Mouse (Mus musculus): ENCODE results near the gene Gm5148.

Gene Gm5148

DNA sequence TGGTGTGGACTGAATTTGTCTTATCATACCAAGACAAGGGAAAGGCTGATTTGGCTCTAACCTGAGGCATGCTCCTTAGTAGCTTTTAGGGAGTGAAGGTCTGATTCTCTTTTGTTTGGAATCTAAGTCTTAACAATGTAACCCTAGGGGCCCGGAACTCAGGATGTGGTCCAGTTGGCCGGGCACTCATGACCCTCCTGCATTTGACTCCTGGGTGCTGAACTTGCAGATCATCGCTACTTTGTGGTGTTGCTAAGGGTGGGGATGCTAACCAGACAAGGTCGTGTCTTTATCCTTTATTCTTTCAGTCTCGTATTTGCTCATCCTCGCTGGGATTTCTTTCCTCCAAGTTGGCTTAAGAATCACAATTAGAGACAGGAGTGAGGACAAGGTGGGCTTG lies 37.5 kb downstream of the Gm5148 start:
- no peak for DNase-seq

DNA sequence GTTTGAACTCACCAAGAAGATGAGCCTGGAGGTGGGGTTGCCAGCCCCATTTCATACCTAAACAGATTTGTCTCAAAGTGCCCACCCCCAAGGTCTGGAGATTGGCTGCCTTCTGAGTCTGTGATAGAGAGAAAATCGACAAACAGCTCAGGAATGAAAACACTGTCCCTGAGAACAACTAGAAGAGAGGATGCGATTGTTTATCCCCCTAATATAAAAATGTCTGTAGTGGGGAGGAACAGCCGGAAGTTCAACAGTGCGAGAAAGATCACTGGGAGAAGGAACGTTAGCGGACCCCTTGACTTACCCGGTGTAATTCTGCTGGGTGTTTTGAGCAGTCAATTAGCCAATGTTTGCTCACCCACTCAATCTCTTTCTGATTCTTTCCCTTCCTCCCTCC lies 38.1 kb downstream of the Gm5148 start:
- DNase-seq, result no peak

DNA sequence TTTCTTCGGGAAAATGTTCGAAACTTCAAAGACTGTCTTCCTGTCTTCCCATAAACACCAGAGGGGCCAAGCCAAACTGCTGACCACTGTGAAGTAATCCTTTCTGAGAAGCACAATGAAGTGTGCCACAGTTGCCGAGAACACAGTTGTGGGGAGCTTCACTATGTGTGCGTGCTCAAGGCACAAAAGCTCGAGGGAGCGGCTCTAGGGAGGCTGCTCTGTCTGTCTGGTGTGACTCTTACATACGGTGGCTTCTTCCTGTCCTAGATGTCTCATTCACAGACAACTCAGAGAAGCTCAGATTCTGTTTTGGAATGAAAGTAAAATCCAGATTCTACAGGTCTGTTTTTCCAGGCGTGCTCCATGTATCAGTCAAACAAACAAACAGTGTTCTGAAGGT lies 48.0 kb downstream of the Gm5148 start:
- no peak for DNase-seq

DNA sequence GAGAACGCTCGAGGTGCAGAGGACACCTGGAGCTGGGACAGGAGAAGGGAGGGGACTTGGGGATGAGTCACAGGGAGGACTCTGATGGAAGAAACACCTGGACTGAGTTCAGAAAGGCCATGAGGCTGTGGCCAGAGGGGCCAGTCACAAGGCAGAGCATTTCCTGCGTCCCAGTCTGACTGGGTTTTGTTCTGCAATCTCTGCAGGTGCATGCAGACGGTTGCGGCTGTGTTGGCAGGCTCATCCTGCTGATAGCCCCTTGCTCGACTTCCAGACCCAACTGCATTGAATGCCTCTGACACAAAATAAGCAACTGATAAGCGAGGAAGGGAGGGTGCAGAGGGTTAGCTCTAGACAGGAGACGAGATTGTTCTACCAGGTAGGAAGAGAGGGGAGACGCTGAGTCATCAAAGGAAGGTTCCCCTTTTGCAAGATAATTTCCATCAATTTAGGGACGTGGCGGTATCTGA lies 49.2 kb downstream of the Gm5148 start:
- DNase-seq, result no peak

DNA sequence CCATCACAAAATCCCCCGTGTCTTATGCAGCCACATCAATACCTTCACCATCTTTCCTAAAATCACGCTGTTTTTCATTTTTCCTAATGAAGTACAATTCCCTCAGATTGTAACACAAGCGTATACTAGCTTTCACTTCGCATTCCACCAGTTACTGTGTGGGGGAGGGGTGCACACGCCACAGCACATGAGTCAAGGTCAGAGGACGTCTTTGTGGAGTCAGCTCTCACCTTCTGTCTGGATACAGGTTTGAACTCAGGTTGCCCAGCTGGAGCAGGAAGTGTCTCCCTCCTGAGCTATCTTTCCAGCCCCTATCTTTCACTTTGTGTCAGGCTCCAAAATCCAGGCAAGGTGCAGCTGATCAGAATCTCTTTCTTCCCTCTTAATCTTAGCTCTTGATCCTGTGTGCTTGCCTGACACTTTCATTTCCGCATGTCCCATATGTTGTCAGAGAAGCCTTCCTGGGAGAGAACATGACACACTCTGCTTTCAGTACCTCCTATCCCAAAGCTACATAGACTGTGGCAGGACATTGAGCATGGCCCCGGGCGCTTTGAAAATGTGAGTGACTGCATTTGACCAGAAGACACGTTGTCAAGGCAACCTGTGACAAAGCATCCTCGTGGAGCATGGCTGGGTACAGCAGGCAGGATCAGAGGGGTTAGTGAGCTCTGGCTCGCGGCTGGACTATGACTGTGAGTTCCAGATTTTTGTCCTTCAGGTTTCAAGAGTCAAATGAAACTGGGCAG lies 50.6 kb downstream of the Gm5148 start:
- no peak for DNase-seq

DNA sequence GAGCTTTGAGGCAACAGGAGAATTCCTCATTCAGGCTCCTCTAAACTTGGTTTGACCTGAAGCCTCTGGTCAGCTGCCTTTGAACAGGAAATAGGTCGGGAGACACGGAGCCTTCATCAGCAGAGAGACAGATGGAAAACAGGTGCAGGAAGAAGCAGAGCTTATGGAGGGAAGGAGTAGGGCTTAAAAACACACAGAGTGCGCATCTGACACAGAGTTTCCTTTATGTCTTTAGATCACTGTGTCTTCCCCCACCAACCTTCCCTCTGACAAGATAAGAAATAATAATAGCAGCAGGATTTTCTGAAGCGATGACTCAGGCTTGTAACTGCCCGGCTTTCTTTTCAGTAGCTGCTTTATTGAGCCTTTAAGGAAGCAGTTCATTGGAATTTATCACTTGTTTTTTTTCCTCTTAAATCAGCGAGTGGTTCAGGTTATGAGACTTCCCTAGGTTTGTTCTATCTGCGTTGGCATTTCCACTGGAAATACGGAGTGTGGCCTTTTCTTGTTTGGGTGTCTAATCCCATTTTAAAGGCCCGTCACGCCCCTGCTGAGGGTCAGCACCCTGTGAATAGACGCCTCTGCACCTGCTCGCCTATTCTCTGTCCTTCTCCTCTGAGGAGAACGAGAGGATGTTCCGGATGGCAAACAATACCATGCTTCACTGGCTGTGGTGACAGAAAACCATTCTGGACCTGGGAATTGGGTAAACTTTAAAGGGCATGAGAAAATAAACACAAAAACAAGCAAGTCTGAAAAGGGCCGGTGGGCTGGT lies 51.8 kb downstream of the Gm5148 start:
- DNase-seq, result no peak

DNA sequence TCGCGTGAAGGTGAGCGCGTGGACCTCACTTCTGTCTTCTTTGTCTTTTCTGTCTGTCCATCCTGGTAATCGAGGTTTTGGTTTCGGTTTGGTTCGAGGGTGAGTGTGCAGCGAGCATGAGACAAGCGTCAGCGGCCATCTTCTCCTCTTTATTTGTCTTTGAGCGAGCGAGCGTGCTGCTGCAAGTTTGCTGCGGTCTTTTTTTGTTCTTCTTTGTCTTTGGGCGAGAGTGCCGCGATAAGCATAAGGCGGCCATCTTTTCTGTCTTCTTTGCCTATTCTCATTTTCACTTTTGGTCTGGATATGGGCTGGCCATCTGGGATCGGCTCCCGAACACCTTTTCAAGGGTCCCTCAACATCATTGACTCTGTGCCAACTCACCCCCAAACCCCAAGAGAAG lies 55.2 kb downstream of the Gm5148 start:
- DNase-seq, result no peak

DNA sequence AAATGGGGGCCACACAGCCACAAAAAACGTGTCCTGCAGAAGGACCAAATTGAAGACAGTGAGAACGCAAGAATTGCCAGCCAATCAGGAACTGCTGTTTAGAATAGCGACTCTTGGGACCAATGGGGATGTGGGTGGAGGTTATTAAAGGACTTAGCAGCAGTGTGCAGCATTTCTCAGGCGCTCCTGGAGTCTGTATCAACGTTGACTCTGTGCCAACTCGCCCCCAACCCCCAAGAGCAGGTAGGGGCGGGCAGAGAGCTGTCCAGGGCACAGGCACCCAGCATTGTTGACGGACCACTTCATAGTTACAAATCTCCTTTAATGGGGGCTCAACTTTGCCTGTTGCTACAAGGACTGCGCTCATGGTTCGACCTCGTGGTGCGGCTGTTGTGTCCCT lies 55.6 kb downstream of the Gm5148 start:
- DNase-seq, result no peak

DNA sequence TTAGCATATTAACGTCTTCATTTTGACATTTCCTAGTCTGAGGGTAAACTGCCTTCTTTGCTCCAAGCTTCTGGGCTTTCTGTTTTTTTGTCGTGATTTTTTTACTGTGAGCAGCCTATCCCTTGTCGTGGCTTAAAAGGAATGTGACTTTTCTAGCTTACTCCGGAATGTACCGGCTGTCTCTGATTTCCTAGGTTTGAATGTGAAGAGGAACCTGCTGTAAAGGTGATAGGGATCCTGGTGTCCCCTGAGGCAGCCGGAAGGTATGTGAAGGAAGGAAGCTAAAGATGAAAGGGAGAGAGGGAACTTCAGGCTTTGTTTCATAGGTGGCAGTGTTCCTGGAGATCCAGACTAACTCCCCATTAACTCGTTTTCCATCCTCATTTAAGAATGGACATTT lies 56.6 kb downstream of the Gm5148 start:
- no peak for DNase-seq

DNA sequence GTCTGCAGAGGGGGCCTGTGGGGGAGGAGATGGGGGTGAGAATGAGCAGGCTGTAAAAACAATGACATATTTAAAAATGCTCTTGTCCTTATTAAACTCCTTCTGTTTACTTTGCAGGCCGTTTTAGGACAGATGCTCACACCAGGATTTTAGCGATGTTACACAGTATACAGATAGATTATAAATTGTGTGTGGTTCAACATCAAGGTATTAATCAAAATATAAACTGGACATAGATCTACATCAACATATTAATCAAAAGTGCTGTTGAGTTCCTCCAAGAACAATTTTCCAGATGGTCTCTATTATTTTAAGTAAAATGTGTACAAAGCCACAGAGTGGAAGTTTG lies 57.2 kb downstream of the Gm5148 start:
- DNase-seq, result no peak

DNA sequence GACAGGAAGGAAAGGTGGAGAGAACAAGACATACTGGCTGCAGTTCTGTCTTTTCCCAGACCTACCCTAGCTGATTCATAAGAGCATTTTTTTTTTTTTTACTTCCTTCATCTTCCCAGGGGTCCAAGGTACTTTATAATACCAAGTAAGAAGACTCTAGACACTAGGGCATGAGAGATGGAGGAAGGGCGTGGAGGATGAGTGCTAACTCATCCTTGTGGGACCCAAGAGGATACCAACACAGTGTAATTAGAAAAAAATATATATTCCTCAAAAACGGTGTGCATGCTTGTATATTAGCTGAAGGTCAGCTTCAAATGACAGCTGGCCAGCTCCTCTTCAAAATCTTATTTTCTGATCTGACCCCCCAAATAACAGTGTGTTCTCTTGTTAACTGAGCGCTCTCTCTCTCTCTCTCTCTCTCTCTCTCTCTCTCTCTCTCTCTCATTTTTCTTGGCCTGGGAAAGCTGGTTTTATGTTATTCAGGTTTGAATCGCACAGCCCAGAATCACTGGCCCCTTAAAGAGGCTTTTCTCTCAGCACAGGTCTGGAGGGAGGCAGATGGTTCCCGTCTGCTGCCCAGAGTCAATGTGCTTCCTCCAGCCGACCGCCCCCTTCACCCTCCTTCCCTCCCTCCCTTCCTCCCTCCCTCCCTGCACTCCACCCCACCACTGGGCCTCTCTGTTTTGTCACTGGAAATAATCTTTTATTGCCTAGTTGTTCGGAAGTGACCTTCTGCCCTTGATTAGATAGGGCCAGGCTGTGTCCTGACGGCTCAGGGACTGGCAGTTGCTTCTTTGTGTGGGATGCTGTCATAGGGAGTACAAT lies 57.8 kb downstream of the Gm5148 start:
- no peak for DNase-seq
